Mouse (Mus musculus) common myeloid progenitor, adult 5-6 weeks (primary cell): Measurements from ENCODE around the gene Mphosph8. TPM values are rescaled to one million over a fixed set of nuclear protein-coding genes. Genes with fewer than 3 reads are reported as not detected.
A peak's percentile ranks its signal among the peaks of the same experiment; 100 is the strongest.

ENCODE experiments used
- ATAC-seq: replicated peaks from 2 replicates; pipeline ENCODE4 v1.8.0; 2016; ENCODE audit warnings: low read depth, mild to moderate bottlenecking, moderate TSS enrichment, inconsistent platforms; ENCODE audit not compliant: poor library complexity, severe bottlenecking
- total RNA-seq: library from RNA; stranded (forward); fragments of 200-1000, 187-1606 nt; gene quantifications from 2 replicates; pipeline ENCODE4 v1.2.3, GENCODE M21; 2017

Gene Mphosph8
- total RNA-seq = 42.8 and 47.9 TPM in 2 replicates

GRCm38 (mm10) chr14:56667969-56668802 lies at the start of gene Mphosph8:
Gene Mphosph8 (plus strand): TSS chr14:56668248.
- peak; percentile 99 for ATAC-seq

DNA sequence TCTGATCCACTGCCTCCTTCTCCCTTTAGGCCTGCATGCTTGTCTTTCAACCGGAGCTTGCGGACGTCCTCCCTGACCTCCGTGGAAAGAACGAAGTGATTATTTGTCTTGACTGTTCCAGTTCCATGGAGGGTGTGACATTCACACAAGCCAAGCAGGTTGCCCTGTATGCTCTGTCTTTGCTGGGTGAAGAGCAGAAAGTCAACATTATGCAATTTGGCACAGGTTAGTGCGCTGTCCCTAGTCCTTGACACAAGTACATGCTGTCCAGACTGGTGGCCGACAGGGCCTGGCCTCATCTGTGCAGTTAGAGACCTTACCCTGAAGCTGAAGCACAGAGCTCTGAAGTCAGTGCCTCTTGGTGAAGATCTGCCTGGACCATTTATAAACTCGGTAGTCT lies 47.6 kb upstream of the Mphosph8 start:
- ATAC-seq = no peak

- ATAC-seq = no peak
Measured at GRCm38 (mm10) chr14:56626202-56626601, 41.8 kb upstream of the Mphosph8 start.

DNA sequence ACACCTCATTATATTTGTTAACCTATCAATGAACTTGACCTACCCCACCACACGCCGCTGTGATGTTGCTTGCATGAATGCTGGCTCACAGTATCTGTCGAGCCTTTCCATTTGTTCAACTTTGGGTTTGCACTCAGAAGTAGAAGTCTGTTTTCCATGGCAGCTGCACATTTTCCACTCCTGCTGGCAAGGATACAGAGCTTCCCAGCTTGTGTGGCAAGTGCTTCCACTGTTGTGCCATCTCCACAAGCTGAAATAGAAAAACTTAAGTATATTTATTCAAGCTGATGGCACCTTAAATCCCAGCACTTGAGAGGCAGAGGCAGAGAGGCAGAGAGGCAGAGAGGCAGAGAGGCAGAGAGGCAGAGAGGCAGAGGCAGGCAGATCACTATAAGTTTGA lies 39.7 kb upstream of the Mphosph8 start:
- ATAC-seq = no peak

GRCm38 (mm10) chr14:56631109-56631508 lies 36.9 kb upstream of the Mphosph8 start:
- ATAC-seq = no peak

DNA sequence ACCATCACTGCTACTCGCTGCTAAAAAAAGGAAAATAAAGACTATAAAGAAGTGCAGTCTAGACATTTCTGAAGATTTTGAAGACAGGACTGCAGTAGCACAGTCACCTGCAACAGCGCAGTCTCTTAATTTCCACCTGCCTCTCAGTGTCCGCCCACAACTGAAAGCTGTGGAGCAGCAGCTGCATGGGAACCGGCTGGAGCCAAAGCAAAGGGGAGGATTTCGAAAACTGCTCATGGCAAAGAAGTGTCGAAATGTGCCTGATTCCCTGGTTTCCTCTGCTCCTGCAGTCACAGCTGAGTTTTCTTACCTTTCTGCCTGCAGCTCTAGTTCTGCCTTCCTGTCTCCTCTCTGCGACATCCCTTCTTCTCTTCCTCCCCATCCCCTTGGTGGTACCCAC lies 20.8 kb upstream of the Mphosph8 start:
- no peak for ATAC-seq

DNA sequence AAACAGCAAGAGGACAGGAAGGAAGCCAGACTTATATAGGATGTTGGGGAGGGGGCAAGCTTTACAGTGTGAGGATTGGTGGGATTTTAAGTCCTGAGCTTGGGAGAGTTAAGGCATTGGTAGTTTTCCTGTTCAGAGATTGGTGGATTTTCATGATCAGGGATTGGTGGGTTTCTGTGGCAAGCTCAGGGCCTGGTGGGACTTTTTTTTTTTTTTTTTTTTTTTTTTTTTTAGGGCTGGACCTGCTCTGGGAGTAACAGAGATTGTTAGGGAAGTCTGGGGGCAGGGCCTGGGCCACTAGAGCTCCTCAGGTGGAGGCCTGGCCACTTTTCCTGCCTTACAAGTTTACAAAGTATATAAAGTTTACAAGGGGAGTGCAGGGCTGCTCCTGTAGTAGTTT lies 18.6 kb upstream of the Mphosph8 start:
- ATAC-seq = no peak

DNA sequence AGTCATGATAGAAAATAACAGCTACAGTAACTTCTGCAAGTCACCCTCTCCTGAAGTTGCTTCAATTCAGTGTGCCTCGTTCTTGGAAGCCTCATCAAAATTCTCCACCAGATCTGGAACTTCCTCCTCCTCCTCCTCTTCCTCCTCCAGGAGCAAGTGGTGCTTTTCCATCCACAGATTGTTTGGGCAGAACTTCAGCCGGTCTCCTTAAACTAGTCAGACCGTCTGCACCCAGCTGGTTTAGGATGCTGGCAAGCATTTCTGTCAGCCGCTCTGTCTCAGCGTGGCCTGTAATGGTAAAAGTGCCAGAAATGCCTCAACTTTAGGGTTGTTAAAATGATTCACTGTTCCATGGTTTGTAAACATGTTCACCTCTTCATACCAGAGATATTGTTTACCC lies 2.4 kb upstream of the Mphosph8 start:
- ATAC-seq = no peak

GRCm38 (mm10) chr14:56666909-56667308 lies 1.1 kb upstream of the Mphosph8 start:
- ATAC-seq = no peak

DNA sequence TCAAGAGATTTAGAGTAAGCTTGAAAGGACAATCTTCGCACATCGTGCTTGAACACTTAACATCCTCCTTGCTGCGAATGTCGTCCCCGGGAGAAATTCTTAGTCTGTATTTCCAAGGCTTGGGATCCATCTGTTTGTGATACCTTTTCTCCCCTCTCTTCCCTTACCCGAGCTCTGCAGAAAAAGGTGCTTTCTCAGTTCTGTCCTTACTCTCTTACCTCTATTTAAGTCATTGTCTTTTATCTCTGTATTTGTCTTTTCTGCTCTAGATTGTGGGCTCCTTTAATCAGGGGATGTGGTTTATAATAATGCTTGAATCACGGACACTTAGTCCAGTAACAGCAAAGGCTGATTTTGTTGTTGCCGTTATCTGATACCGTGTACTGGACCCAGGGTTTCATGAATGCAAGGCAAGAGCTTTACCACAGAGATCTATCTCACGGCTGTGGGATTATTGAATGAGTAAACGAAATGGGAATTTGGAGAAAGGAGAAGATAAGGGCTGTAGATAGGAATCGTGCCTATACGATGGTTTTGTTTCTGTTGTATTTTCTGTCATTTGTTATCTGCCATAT lies 1.1 kb downstream of the Mphosph8 start:
- ATAC-seq = no peak

DNA sequence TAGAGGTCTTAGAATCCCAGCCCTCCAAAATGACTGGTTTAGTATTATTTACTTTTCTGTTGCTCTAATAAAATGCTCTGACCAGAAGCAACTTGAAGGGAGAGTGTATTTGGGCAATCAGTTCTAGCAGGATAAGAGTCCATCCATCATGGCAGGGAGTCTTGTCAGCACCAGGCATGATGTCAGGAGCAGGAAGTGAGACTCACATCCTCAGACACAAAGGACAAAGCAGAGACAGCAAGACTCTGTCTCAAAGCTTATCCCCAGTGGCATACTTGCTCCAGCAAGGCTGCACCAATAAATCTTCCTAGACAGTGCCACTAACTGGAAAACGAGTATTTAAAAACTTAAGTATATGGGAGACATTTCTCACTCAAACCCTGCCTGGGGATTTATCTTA lies 17.4 kb downstream of the Mphosph8 start:
- no peak for ATAC-seq

GRCm38 (mm10) chr14:56689116-56689515 lies 21.1 kb downstream of the Mphosph8 start:
- ATAC-seq = no peak

GRCm38 (mm10) chr14:56689766-56690165 lies 21.7 kb downstream of the Mphosph8 start:
- ATAC-seq = no peak

DNA sequence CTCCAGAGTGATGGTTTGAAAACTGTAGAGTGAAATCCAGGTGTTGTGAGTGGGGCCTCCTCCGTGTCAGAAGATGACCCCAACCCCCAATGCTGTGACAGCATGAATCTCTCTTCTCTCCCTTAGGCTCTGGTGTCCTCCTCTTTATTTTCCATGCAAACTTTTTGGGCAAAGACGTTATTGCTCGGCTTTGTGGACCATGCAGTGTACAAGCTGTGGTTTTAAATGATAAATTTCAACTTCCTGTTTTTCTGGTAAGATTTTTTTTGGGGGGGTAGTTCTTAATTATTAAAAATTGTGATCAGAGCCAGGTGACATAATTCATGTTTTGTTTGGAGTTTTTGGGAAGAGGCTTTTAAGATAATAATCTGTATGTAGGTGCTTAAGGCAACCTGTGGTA lies 27.4 kb downstream of the Mphosph8 start:
- no peak for ATAC-seq

GRCm38 (mm10) chr14:56697836-56698235 lies 29.8 kb downstream of the Mphosph8 start:
- no peak for ATAC-seq

GRCm38 (mm10) chr14:56702644-56703043 lies 34.6 kb downstream of the Mphosph8 start:
- no peak; the same call in 1 of the 2 replicates for ATAC-seq

DNA sequence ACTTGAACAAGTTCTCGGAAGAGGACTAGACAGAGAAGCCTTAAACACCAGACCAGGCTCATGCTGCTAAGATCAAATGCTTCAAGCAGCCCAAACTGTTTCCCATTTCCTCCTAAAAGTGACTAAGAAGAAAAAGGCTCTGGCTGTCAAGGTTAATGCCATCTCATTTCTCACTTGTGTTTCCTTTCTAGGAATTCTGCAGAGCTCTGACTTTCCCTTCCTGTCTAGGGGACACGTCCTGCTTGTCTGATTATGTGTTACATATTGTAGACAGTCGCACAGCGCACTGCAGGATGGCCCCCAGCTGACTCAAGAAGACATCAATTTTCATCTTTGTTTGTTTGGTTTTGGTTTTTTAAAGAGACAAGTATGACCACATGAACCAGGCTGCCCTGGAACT lies 37.6 kb downstream of the Mphosph8 start:
- no peak for ATAC-seq

- no peak for ATAC-seq
Measured at GRCm38 (mm10) chr14:56726493-56726892, 58.4 kb downstream of the Mphosph8 start.

DNA sequence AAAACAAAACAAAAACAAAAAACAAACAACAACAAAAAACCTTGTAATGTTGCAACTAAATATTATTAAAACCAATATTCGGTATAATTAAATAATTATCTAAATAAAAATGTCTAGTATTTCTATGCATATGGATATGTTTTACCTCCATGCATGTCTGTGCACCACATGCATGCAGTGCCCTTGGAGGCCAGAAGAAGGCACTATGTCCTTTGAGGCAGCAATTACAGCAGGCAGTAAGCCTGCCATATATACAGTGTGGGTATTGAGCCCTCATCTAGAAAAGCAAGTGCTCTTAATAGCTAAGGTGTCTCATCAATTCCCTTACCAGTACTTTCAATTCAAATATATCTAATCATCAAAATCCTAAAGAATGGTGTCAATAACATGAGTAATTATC lies 72.1 kb downstream of the Mphosph8 start:
- no peak for ATAC-seq
